Mouse (Mus musculus) C2C12 (cell line): Measurements from ENCODE around the gene Abhd17a.

Experiments
- CEBPB ChIP-seq: IDR thresholded peaks from one replicate; pipeline ENCODE4 v1.6.1; 2011; ENCODE audit warnings: low read depth, mild to moderate bottlenecking, control low read depth, moderate library complexity
- CTCF ChIP-seq: IDR thresholded peaks from one replicate; pipeline ENCODE4 v1.5.1; 2011; ENCODE audit not compliant: control insufficient read depth, insufficient read depth, insufficient read length
- FOSL1 ChIP-seq: IDR thresholded peaks from one replicate; pipeline ENCODE4 v1.8.0; 2011; ENCODE audit warnings: mild to moderate bottlenecking, low read length; ENCODE audit not compliant: poor library complexity, insufficient read depth, severe bottlenecking
- MAX ChIP-seq: IDR thresholded peaks from one replicate; pipeline ENCODE4 v1.6.1; 2011; ENCODE audit warnings: mild to moderate bottlenecking, control low read depth
- MYOD1 ChIP-seq: IDR thresholded peaks from one replicate; pipeline ENCODE4 v1.6.1; 2011; ENCODE audit warnings: low read depth; ENCODE audit not compliant: control insufficient read depth, insufficient read length
- MYOG ChIP-seq: IDR thresholded peaks from one replicate; pipeline ENCODE4 v1.6.1; 2011; ENCODE audit not compliant: control insufficient read depth, insufficient read length; ENCODE audit errors: extremely low read depth
- USF1 ChIP-seq: IDR thresholded peaks from one replicate; pipeline ENCODE4 v1.6.1; 2011; ENCODE audit warnings: low read depth, mild to moderate bottlenecking, control low read depth, moderate library complexity

DNA sequence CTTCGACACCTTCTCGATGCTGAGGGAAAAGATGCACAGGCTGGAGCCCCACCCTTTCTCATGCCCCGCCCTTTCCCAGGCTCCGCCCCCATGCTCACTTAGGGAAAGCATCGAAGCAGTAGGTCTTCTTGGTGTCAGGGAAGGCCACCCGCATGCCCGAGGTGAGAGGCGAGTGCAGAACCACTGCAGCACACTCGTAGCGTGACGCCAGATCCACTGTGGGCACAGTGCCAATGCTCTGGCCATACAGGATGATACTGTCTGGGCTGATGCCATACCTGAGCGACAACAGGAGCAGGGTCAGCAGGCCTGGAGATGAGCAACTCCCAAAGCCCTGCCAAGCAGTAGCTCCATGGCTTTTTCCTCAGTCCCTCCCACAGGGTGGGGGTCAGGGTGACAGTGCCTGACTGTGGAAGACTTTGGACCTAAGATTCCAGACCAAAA is 6.1 kb downstream of the Abhd17a start:
- TF ChIP-seq CTCF (no peak), CEBPB (no peak), USF1 (no peak), MYOG (no peak), FOSL1 (no peak), MYOD1 (no peak), MAX (no peak)
